Mouse (Mus musculus) spleen, adult 2 months (tissue): ENCODE measurements at regions not wholly inside any gene's neighbourhood (a gene's known extent, or its start where the extent isn't known, plus 50 kb on each side); places are given as distances from the start of the nearest gene placed in this dataset.

Experiments
- CTCF ChIP-seq: fragments of 200-500 bp; IDR thresholded peaks from 2 replicates; pipeline ENCODE4 v1.5.1; 2011; ENCODE audit warnings: mild to moderate bottlenecking, inconsistent platforms; ENCODE audit not compliant: insufficient read depth, insufficient read length, insufficient replicate concordance; ENCODE audit errors: extremely low read depth
- POLR2A ChIP-seq: fragments of 200-500 bp; IDR thresholded peaks from 2 replicates; pipeline ENCODE4 v1.6.1; 2011; ENCODE audit warnings: low read depth, low read length, inconsistent platforms

DNA sequence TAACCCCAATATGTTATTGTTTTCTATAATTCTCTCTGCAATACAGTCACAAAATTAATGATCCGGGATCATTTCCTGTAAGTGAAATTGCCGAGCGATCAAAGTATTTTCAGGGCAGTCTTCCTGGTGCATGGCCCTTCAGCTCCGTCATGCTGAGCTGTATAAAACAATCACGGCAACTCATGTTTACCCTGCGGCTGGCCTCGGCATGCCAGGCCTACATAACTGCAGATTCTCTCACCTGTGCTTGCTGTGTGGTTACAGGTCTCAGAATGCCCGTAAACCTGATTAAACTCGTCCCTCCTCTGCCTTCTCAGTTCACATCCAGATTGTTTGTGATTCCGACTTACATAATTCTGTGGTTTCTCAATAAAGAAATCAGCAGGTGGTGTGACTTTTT, 181.2 kb upstream of the Lrig1 start:
- TF ChIP-seq POLR2A (no peak), CTCF (no peak)
